Mouse (Mus musculus): ENCODE results near the gene Tpcn1. TPM values are rescaled to one million over a fixed set of nuclear protein-coding genes. Genes with fewer than 3 reads are reported as not detected.

The Tpcn1 gene
- total RNA-seq, 1 experiment = 14.2 TPM

DNA sequence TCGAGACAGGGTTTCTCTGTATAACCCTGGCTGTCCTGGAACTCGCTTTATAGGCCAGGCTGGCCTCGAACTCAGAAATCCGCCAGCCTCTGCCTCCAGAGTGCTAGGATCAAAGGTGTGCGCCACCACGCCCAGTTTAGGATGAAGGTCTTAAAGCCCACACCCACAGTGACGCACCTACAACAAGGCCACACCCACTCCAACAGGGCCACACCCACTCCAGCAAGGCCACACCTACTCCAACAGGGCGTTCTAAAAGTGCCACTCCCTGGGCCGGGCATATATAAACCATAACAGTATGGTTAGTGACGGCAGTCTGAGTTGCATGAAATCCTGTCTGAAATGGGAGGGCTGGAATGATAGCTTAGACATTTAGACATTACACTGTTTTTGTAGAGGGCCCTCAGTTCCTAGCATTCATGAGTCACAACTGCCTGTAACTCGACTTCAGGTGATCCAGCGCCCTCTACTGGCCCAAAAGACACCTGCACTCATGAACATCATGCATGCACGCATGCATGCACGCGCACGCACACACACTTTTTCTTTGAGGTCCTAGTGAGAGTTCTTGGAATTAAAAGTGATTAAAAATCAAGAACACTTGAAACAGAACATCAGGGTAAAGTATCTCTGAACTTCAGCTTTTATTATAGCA lies 2.0 kb upstream of the Tpcn1 start:
- Histone ChIP-seq H3K36me3 (ENCODE audit: control insufficient read depth, insufficient read depth, low read length, poor library complexity, severe bottlenecking) (no peaks in the 10 kb centered on the region), H3K4me3 (ENCODE audit: insufficient read depth in 1 of 2, low read depth in 1 of 2, low read length in 2 of 2, poor library complexity in 1 of 2, severe bottlenecking in 1 of 2) (no peak overlapping the region), H3K9ac (ENCODE audit: insufficient read depth, low read depth, low read length, poor library complexity, severe bottlenecking) (no peak overlapping the region), H3K4me1 (ENCODE audit: control insufficient read depth in 2 of 2, insufficient read depth in 2 of 2, low read length in 2 of 2, poor library complexity in 1 of 2) (peaks cover 0 to 11% of the 10 kb centered on the region in 2 experiments; a peak in 2 of 4 replicates), H3K27ac (ENCODE audit: insufficient read depth, low read depth, low read length, poor library complexity, severe bottlenecking) (no peak overlapping the region), H3K9me3 (ENCODE audit: control insufficient read depth, insufficient read depth, low read depth, low read length) (no peaks in the 10 kb centered on the region)
- TF ChIP-seq HCFC1 (IDR thresholded peaks at IDR 0.05; ENCODE audit: borderline replicate concordance, insufficient read depth, low read length) (0 out of 2 replicates have a peak, but pooled peaks have one; percentile 30), ZC3H11A (IDR thresholded peaks at IDR 0.05; ENCODE audit: borderline replicate concordance, low read depth, low read length) (no peak)
- DNase-seq (ENCODE audit: low read depth, low spot score) = peak; percentile 87
- in situ Hi-C loops (cut with MboI; ENCODE audit: low sequenced_read_pairs in 2 of 2, unreplicated experiment in 2 of 2) = no loop called here

DNA sequence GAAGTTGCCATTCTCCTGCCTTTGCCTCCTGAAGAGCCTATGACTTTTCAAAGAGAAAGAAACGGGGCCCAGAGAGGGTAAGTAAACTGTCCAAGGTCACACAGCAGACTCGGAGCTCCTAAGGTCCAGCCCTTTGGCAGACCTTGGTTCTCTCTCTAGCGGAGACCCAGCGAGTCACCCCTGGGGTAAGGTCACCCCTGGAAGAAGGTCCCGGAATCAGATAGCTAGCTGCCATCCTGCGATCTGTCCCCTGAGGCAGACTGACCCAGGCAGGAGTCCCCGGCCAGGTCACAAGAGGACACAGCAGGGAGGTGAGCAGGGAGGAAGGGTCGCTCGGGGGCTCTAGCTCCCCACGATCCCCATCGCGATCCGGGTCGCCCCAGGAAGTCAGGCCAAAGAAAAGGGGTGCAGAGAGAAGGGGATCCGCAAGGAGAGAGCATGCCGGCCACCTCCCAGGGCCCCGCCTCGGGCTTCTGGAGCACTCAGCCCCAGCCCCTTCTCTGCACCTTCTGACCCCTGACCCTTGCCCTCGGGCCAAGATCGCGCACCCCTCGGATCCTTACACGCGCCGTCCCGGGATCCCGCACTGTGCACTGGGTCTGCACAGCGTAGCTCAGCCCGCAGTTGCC lies 419 bp downstream of the Tpcn1 start:
- TF ChIP-seq ZNF384 (IDR thresholded peaks at IDR 0.05; ENCODE audit: low read depth, low read length) = no peak
- no peak for TF ChIP-seq CHD2 (IDR thresholded peaks at IDR 0.05; ENCODE audit: low read depth, low read length)
- TF ChIP-seq HCFC1 (IDR thresholded peaks at IDR 0.05; ENCODE audit: borderline replicate concordance, insufficient read depth, low read length) = no peak
- TF ChIP-seq MAFK (IDR thresholded peaks at IDR 0.05; ENCODE audit: insufficient read depth, low read depth, low read length) = no peak
- no peak for TF ChIP-seq ZC3H11A (IDR thresholded peaks at IDR 0.05; ENCODE audit: borderline replicate concordance, low read depth, low read length)
- H3K9me3 ChIP-seq (ENCODE audit: control insufficient read depth, insufficient read depth, low read depth, low read length) = no peaks in the 10 kb centered on the region
- H3K4me1 ChIP-seq (ENCODE audit: control insufficient read depth in 2 of 2, insufficient read depth in 2 of 2, low read length in 2 of 2, poor library complexity in 1 of 2) = peaks cover 0 to 13% of the 10 kb centered on the region in 2 experiments; a peak in 3 of 4 replicates
- H3K4me3 ChIP-seq (ENCODE audit: insufficient read depth in 1 of 2, low read depth in 1 of 2, low read length in 2 of 2, poor library complexity in 1 of 2, severe bottlenecking in 1 of 2) = peak overlapping the region; percentile 87 to 98
- in situ Hi-C loops (cut with MboI; ENCODE audit: low sequenced_read_pairs in 2 of 2, unreplicated experiment in 2 of 2) = no loop called here
- no peaks in the 10 kb centered on the region for H3K36me3 ChIP-seq (ENCODE audit: control insufficient read depth, insufficient read depth, low read length, poor library complexity, severe bottlenecking)
- H3K9ac ChIP-seq (ENCODE audit: insufficient read depth, low read depth, low read length, poor library complexity, severe bottlenecking) = peak overlapping the region; percentile 76
- no peak for DNase-seq (ENCODE audit: low read depth, low spot score)
- no peak overlapping the region for H3K27ac ChIP-seq (ENCODE audit: insufficient read depth, low read depth, low read length, poor library complexity, severe bottlenecking)

DNA sequence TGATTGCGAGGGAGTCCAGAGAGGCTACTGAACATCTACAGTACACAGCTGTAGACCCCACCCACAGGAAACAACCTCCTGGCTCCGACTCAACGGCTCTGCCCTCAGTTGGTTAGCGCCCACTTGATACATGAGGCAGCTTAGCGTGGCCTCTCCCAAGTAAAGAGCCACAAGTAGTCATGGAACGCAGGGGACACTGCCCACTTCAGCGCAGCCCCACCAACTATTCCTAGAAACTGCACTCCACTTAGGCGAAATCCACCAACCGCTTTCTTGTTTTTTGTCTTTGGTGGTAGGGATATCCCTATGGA lies 902 bp downstream of the Tpcn1 start:
- H3K9ac ChIP-seq (ENCODE audit: insufficient read depth, low read depth, low read length, poor library complexity, severe bottlenecking) = no peak overlapping the region
- no peak overlapping the region for H3K27ac ChIP-seq (ENCODE audit: insufficient read depth, low read depth, low read length, poor library complexity, severe bottlenecking)
- no peaks in the 10 kb centered on the region for H3K36me3 ChIP-seq (ENCODE audit: control insufficient read depth, insufficient read depth, low read length, poor library complexity, severe bottlenecking)
- no peak for TF ChIP-seq CHD2 (IDR thresholded peaks at IDR 0.05; ENCODE audit: low read depth, low read length)
- no peak for TF ChIP-seq ZC3H11A (IDR thresholded peaks at IDR 0.05; ENCODE audit: borderline replicate concordance, low read depth, low read length)
- no peak for TF ChIP-seq MAFK (IDR thresholded peaks at IDR 0.05; ENCODE audit: insufficient read depth, low read depth, low read length)
- no peak for TF ChIP-seq HCFC1 (IDR thresholded peaks at IDR 0.05; ENCODE audit: borderline replicate concordance, insufficient read depth, low read length)
- no peak for TF ChIP-seq ZNF384 (IDR thresholded peaks at IDR 0.05; ENCODE audit: low read depth, low read length)
- no peaks in the 10 kb centered on the region for H3K9me3 ChIP-seq (ENCODE audit: control insufficient read depth, insufficient read depth, low read depth, low read length)
- DNase-seq (ENCODE audit: low read depth, low spot score) = no peak
- H3K4me1 ChIP-seq (ENCODE audit: control insufficient read depth in 2 of 2, insufficient read depth in 2 of 2, low read length in 2 of 2, poor library complexity in 1 of 2) = peaks cover 0 to 13% of the 10 kb centered on the region in 2 experiments; a peak in 3 of 4 replicates
- in situ Hi-C loops (cut with MboI; ENCODE audit: low sequenced_read_pairs in 2 of 2, unreplicated experiment in 2 of 2) = no loop called here
- H3K4me3 ChIP-seq (ENCODE audit: insufficient read depth in 1 of 2, low read depth in 1 of 2, low read length in 2 of 2, poor library complexity in 1 of 2, severe bottlenecking in 1 of 2) = peak overlapping the region; percentile 4 to 98; a peak in 3 of 4 replicates

DNA sequence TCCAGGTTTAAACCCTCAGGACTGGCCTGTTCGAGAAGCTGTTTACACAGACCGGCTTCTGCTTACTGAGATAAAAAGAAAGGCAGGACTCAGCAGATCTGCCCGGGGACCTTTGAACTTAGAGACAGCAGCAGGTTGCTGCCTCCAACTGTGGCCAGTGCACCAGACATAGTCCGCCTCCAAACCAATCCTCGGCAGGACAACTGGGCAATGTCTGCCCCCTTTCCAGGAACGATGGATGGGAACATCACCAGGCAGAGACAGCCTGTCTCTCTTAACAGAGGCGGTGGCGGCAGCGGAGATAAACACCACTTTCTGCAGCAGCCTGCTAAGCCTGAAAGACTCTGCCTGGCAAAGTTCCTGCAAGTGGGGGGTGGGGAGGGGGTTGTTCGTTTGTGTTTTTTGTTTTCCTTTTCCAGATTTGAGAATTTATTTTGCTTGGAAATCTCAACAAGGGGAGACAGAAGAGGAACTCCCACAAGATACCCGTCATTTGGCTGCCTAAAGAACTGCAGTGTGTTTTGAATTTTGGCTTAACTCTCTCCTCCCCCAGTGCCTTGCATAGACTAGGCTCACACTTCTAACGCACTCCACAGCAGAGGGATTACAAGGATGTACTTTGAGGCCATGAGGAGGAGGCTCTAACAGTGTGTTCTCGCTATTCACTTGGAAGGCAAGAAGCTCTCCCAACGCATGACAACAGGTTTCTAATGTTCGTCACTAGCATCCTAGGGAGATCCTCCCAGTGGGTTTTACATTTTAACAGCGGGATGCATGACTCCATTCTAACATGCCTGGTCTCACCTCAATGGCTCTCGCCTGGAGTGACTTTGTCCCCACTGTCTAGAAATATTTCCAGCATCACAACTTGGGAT lies 1.5 kb downstream of the Tpcn1 start:
- H3K36me3 ChIP-seq (ENCODE audit: control insufficient read depth, insufficient read depth, low read length, poor library complexity, severe bottlenecking) = no peaks in the 10 kb centered on the region
- H3K9ac ChIP-seq (ENCODE audit: insufficient read depth, low read depth, low read length, poor library complexity, severe bottlenecking) = no peak overlapping the region
- no peak overlapping the region for H3K27ac ChIP-seq (ENCODE audit: insufficient read depth, low read depth, low read length, poor library complexity, severe bottlenecking)
- no peak for DNase-seq (ENCODE audit: low read depth, low spot score)
- peak overlapping the region in 1 of 2 experiments; percentile 98; a peak in 1 of 4 replicates for H3K4me3 ChIP-seq (ENCODE audit: insufficient read depth in 1 of 2, low read depth in 1 of 2, low read length in 2 of 2, poor library complexity in 1 of 2, severe bottlenecking in 1 of 2)
- in situ Hi-C loops (cut with MboI; ENCODE audit: low sequenced_read_pairs in 2 of 2, unreplicated experiment in 2 of 2) = no loop called here
- no peak for TF ChIP-seq ZC3H11A (IDR thresholded peaks at IDR 0.05; ENCODE audit: borderline replicate concordance, low read depth, low read length)
- no peak for TF ChIP-seq HCFC1 (IDR thresholded peaks at IDR 0.05; ENCODE audit: borderline replicate concordance, insufficient read depth, low read length)
- no peak for TF ChIP-seq MAFK (IDR thresholded peaks at IDR 0.05; ENCODE audit: insufficient read depth, low read depth, low read length)
- TF ChIP-seq ZNF384 (IDR thresholded peaks at IDR 0.05; ENCODE audit: low read depth, low read length) = no peak
- no peak for TF ChIP-seq CHD2 (IDR thresholded peaks at IDR 0.05; ENCODE audit: low read depth, low read length)
- H3K9me3 ChIP-seq (ENCODE audit: control insufficient read depth, insufficient read depth, low read depth, low read length) = no peaks in the 10 kb centered on the region
- peaks cover 0 to 16% of the 10 kb centered on the region in 2 experiments; a peak in 3 of 4 replicates for H3K4me1 ChIP-seq (ENCODE audit: control insufficient read depth in 2 of 2, insufficient read depth in 2 of 2, low read length in 2 of 2, poor library complexity in 1 of 2)
